Mouse (Mus musculus) MEL-GATA-1-ER (cell line): ENCODE measurements around the gene Sec22c.

Source experiments
- DNase-seq: peaks from one replicate; pipeline ENCODE4 v3.0.0-alpha.2; 2012; ENCODE audit warnings: low read depth; ENCODE audit errors: extremely low read depth

The Sec22c gene

GRCm38 (mm10) chr9:121656322-121656721, 49.0 kb downstream of the Sec22c start:
- no peak for DNase-seq

DNA sequence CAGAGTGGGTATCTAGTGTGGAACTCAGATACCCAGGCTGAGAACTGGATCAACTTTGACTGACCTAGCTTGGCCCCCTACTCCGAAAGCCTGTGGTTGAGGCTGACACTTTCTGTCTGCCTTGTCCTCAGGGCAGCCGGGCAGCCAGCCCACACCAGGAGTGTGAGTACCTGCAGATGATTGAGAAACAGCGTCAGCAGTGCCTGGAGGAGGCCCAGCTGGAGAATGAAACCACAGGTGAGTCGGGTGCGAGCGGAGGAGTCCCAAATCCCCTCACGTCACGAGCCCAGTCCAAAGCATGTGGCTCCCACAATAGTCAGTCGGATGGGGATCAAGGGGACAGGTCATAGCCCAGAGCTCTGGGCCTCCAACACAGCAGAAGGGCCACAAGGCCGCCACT, 51.6 kb downstream of the Sec22c start:
- no peak for DNase-seq

DNA sequence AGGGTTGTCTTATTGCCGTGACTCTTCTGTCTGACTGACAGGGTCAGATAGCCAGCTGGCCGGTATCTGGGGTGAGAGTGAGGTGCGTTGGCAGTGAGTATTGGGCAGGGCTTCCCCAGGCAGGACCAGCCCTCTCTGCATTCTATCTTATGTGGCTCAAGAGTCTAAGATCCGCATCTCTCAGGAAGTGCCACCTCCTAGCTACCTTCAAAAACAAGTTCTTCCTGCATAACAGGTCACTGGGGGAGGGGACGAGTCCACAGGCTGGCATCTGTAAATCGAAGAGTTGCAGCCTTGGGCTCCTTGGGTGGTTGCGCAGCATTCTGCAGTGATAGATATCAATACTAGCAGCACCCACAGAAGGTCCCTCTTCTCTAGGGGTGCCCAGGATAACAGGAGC, 58.3 kb downstream of the Sec22c start:
- no peak for DNase-seq

GRCm38 (mm10) chr9:121644855-121645254, 60.4 kb downstream of the Sec22c start:
- no peak for DNase-seq

DNA sequence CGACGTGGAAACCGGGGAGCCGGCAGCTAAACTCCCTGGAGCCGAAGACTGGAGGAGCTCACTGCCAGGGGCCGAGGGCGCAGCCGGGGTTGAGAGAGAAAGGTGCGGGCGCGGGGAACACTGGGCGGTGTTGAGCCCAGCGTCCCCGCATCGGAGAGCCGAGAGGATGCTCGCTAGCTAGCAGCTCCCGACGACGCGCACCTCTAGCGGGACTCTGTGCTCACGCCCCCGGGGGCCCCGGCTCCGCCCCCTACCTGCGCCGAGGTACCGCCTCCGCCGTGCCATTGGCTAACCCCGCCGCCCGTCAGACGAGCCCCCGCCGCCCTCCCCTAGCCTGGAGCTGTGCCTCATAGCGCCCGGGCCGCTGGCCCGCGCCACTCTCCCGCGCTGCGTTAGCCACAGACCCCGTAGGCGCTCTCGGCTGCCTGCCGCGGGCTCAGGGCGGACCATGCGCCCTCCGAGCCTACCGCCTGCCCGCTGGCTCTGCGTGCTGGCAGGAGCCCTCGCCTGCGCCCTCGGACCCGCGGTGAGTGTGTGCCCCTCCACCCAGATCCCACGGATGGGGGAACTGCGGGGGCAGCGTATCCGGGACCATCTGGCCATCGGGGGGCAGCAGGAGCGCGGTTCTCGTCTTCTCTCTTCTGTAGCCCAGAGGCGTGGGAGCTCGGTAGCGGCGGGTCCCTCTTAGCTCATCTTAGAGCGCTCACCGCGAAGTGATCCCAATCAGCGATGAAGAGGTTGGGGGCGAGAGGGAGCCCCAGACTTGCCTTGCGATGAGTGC, 62.7 kb downstream of the Sec22c start, which contains the start of gene Vipr1:
Gene Vipr1 (plus strand): TSS at position 316 of the 781 bp plus-strand sequence.
- no peak for DNase-seq

DNA sequence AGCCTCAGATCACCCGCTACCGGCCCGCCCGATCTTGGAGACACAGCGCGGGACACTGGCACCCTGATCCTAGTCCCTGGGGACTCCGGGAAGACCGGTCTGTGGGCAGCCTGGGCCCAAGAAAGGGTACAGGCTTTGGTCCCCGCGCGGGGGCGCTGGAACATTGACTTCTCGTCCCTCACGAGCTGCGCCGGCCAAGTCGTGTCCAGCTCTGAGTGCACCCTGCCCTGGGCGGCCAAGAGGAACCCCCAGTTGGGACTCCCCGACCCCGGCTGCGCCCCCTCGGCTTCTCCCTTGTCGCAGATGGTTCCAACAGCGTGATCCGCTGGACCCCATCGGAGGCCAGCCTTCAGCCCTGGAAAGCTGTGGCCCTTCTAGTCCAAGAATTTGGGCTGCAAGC, 63.3 kb downstream of the Sec22c start, which contains the start of gene Lyzl4:
Gene Lyzl4 (minus strand): TSS at position 96 of the 400 bp plus-strand sequence.
- DNase-seq = no peak

- DNase-seq = no peak
Observed at GRCm38 (mm10) chr9:121641235-121641915, 63.9 kb downstream of the Sec22c start.

GRCm38 (mm10) chr9:121639790-121640189, 65.5 kb downstream of the Sec22c start:
- no peak for DNase-seq

DNA sequence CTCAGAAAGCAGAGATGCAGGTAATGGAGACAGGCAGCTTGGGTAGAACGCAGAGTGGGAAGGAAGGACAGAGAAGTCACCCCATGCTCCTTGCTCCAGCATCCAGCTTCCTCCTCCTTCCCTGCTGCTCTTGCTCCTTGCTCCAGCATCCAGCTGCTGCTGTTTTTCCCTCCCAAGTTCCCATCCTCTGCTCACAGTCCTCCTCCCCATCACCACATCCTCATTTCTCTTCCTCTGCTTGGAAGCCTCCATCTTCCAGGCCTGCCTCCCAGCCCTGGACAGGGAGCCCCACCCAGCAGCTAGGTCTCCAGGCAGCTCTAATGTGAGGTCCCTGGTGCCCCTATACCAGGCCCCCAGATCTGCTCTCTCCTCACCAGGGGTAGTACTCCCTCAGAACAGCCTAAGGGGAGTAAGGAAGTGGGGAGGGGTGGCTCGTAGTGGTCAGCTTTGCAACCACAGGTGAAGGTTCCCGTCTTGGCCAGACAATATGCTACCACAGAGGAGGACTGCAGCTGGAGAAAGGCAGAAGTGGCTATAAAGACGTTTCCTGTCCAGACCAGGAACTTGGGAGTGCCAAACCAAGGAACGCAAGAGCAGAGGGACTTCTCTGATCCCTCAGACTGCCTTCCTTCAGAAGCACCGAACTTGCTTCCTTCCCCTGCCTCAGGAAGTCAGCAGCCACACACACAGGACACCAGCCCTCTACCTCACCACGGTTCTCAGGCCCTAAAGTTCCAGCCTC, 69.3 kb downstream of the Sec22c start:
- no peak for DNase-seq

DNA sequence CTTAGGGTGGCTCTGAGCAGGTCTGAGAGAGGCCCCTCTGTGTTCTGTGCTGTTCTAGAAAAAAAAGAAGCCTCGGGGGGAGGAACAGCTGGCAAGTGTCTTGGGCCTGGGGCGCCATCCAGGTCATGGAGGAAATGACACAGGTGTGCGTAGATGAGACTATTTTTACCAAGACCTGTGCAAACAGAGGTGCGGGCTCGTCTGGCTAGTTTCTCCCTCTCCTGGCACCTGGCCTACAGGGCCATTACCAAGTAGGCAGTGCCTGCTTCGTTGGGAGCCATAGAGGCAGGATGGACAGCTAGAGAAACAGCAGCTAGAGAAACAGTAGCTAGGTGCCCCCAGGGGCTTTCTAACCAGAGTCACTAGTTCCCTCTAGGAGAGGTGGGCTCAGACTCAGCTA, 72.0 kb downstream of the Sec22c start:
- DNase-seq = no peak

DNA sequence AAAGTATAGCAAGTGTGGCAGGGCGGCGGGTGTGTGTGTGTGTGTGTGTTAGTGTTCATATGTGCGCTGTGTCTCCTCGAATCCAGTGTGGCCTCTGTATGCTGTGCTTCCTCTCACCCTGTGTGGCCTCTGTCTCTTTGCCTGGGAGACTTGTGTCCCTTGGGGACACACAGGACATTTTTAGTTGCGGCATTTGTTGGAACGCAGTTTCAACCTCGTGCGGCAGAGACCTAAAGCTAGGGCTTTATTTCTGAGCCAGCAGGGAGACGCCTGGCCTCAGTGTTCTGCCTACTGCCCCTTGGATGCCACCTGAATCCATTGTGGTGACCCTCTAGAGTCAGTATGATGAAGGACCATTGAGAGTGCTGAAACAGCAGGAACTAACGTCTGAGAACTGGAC, 72.4 kb downstream of the Sec22c start:
- DNase-seq = no peak

- DNase-seq = no peak
Observed at GRCm38 (mm10) chr9:121631946-121632345, 73.3 kb downstream of the Sec22c start.

GRCm38 (mm10) chr9:121630627-121631026, 74.7 kb downstream of the Sec22c start:
- DNase-seq = no peak
